Mouse (Mus musculus) MEL (cell line): ENCODE results near the gene Fars2. TPM values are rescaled to one million over a fixed set of nuclear protein-coding genes. Genes with fewer than 3 reads are reported as not detected.

Source experiments
- DNase-seq: peaks from one replicate; pipeline ENCODE4 v3.0.0; 2011; ENCODE audit warnings: low read depth, low spot score
- H3K27ac ChIP-seq: 2 replicates; pipeline ENCODE4 v1.5.1; 2012; ENCODE audit warnings: low read depth, mild to moderate bottlenecking, control low read depth, low read length, moderate library complexity; ENCODE audit not compliant: control insufficient read depth
- H3K27me3 ChIP-seq, 2 experiments: fragments of 150-350 bp in 1 of 2; sonication (generic) in 1 of 2; 2 replicates each; pipeline ENCODE4 v1.6.1; 2012; ENCODE audit warnings: low read length in 2 of 2, mild to moderate bottlenecking in 2 of 2, improper control_type of control experiment in 1 of 2, moderate library complexity in 1 of 2; ENCODE audit not compliant: insufficient read depth in 2 of 2, control insufficient read depth in 1 of 2
- H3K36me3 ChIP-seq, 2 experiments: 2 replicates each; pipeline ENCODE4 v1.6.1; 2012 to 2014; ENCODE audit warnings: low read length in 2 of 2, improper control_type of control experiment in 1 of 2, inconsistent platforms in 1 of 2, mild to moderate bottlenecking in 1 of 2; ENCODE audit not compliant: insufficient read depth in 2 of 2, control insufficient read depth in 1 of 2
- H3K4me1 ChIP-seq, 2 experiments: fragments of 150-350 bp in 1 of 2; sonication (generic) in 1 of 2; 2 replicates each; pipeline ENCODE4 v1.6.1; 2012; ENCODE audit warnings: low read length in 2 of 2, improper control_type of control experiment in 1 of 2, mild to moderate bottlenecking in 1 of 2; ENCODE audit not compliant: insufficient read depth in 2 of 2, control insufficient read depth in 1 of 2
- H3K4me3 ChIP-seq, 2 experiments: fragments of 150-350 bp in 1 of 2; sonication (generic) in 1 of 2; 2 replicates each; pipeline ENCODE4 v1.5.1; 2012; ENCODE audit warnings: low read depth in 2 of 2, low read length in 2 of 2, mild to moderate bottlenecking in 2 of 2, moderate library complexity in 2 of 2, control low read depth in 1 of 2, improper control_type of control experiment in 1 of 2; ENCODE audit not compliant: control insufficient read depth in 1 of 2, insufficient read depth in 1 of 2
- H3K79me2 ChIP-seq: 2 replicates; pipeline ENCODE4 v1.6.1; 2012; ENCODE audit warnings: mild to moderate bottlenecking, low read length, moderate library complexity; ENCODE audit not compliant: control insufficient read depth, poor library complexity, insufficient read depth
- H3K9ac ChIP-seq: 2 replicates; pipeline ENCODE4 v1.6.1; 2012; ENCODE audit warnings: low read depth, mild to moderate bottlenecking, control low read depth, low read length, moderate library complexity; ENCODE audit not compliant: control insufficient read depth, poor library complexity, severe bottlenecking
- H3K9me3 ChIP-seq: fragments of 150-350 bp; sonication (generic); replicated peaks from 2 replicates; pipeline ENCODE4 v1.6.1; 2012; ENCODE audit warnings: mild to moderate bottlenecking, low read length, improper control_type of control experiment, moderate library complexity; ENCODE audit not compliant: insufficient read depth
- BHLHE40 ChIP-seq: IDR thresholded peaks from 2 replicates; pipeline ENCODE4 v1.6.1; 2012; ENCODE audit warnings: low read depth, mild to moderate bottlenecking, inconsistent platforms, low read length, improper control_type of control experiment, borderline replicate concordance
- CHD2 ChIP-seq: IDR thresholded peaks from 2 replicates; pipeline ENCODE4 v1.6.1; 2011; ENCODE audit warnings: low read length, improper control_type of control experiment
- CTCF ChIP-seq, 3 experiments: IDR thresholded peaks in 2 of 3; conservative IDR thresholded peaks in 1 of 3; 2 replicates each; pipeline ENCODE4 v1.5.1; 2011 to 2012; ENCODE audit warnings: low read length in 3 of 3, low read depth in 2 of 3, mild to moderate bottlenecking in 2 of 3, improper control_type of control experiment in 1 of 3, inconsistent platforms in 1 of 3, mixed read lengths in 1 of 3, moderate library complexity in 1 of 3; ENCODE audit not compliant: control insufficient read depth in 1 of 3, insufficient read depth in 1 of 3, poor library complexity in 1 of 3, severe bottlenecking in 1 of 3
- ELF1 ChIP-seq: IDR thresholded peaks from 2 replicates; pipeline ENCODE4 v1.6.1; 2014; ENCODE audit warnings: low read depth, mild to moderate bottlenecking, inconsistent platforms, low read length, improper control_type of control experiment, moderate library complexity
- ETS1 ChIP-seq: IDR thresholded peaks from 2 replicates; pipeline ENCODE4 v1.6.1; 2012; ENCODE audit warnings: low read depth, mild to moderate bottlenecking, inconsistent platforms, low read length, improper control_type of control experiment, moderate library complexity
- GABPA ChIP-seq: IDR thresholded peaks from 2 replicates; pipeline ENCODE4 v1.6.1; 2012; ENCODE audit warnings: low read depth, mild to moderate bottlenecking, inconsistent platforms, low read length, improper control_type of control experiment, moderate library complexity
- GATA1 ChIP-seq: IDR thresholded peaks from 2 replicates; pipeline ENCODE4 v1.6.1; 2011; ENCODE audit warnings: low read depth, low read length, improper control_type of control experiment
- JUND ChIP-seq: IDR thresholded peaks from 2 replicates; pipeline ENCODE4 v1.6.1; 2011; ENCODE audit warnings: low read depth, mild to moderate bottlenecking, improper control_type of control experiment, low read length
- MAX ChIP-seq: IDR thresholded peaks from 2 replicates; pipeline ENCODE4 v1.6.1; 2011; ENCODE audit warnings: low read length, improper control_type of control experiment
- MAZ ChIP-seq: IDR thresholded peaks from 2 replicates; pipeline ENCODE4 v1.6.1; 2012; ENCODE audit warnings: low read depth, mild to moderate bottlenecking, inconsistent platforms, low read length, improper control_type of control experiment
- MXI1 ChIP-seq: IDR thresholded peaks from 2 replicates; pipeline ENCODE4 v1.6.1; 2011; ENCODE audit warnings: mild to moderate bottlenecking, low read depth, low read length, improper control_type of control experiment
- NELFE ChIP-seq: IDR thresholded peaks from 2 replicates; pipeline ENCODE4 v1.6.1; 2011; ENCODE audit warnings: low read depth, low read length, improper control_type of control experiment
- NRF1 ChIP-seq: IDR thresholded peaks from 2 replicates; pipeline ENCODE4 v1.6.1; 2014; ENCODE audit warnings: low read depth, mild to moderate bottlenecking, inconsistent platforms, low read length, improper control_type of control experiment, moderate library complexity; ENCODE audit not compliant: poor library complexity, insufficient read depth, severe bottlenecking
- POLR2AphosphoS2 ChIP-seq: IDR thresholded peaks from 2 replicates; pipeline ENCODE4 v1.6.1; 2011; ENCODE audit warnings: low read length, improper control_type of control experiment
- RAD21 ChIP-seq: IDR thresholded peaks from 2 replicates; pipeline ENCODE4 v1.6.1; 2011; ENCODE audit warnings: mild to moderate bottlenecking, low read depth, low read length, improper control_type of control experiment
- SMC3 ChIP-seq: IDR thresholded peaks from 2 replicates; pipeline ENCODE4 v1.6.1; 2011; ENCODE audit warnings: low read depth, low read length, improper control_type of control experiment
- TBP ChIP-seq: IDR thresholded peaks from 2 replicates; pipeline ENCODE4 v1.8.0; 2011; ENCODE audit warnings: low read depth, low read length, improper control_type of control experiment
- TCF12 ChIP-seq: IDR thresholded peaks from 2 replicates; pipeline ENCODE4 v1.6.1; 2014; ENCODE audit warnings: low read depth, mild to moderate bottlenecking, inconsistent platforms, low read length, improper control_type of control experiment, moderate library complexity
- USF2 ChIP-seq, 2 experiments: IDR thresholded peaks; 2 replicates each; pipeline ENCODE4 v1.6.1; 2011 to 2012; ENCODE audit warnings: improper control_type of control experiment in 2 of 2, low read length in 2 of 2, borderline replicate concordance in 1 of 2, inconsistent platforms in 1 of 2, low read depth in 1 of 2, mild to moderate bottlenecking in 1 of 2; ENCODE audit not compliant: insufficient read depth in 1 of 2
- ZC3H11A ChIP-seq: IDR thresholded peaks from 2 replicates; pipeline ENCODE4 v1.6.1; 2012; ENCODE audit warnings: low read depth, mild to moderate bottlenecking, inconsistent platforms, low read length, improper control_type of control experiment
- ZMIZ1 ChIP-seq: IDR thresholded peaks from 2 replicates; pipeline ENCODE4 v1.6.1; 2012; ENCODE audit warnings: low read depth, mild to moderate bottlenecking, inconsistent platforms, low read length, improper control_type of control experiment, moderate library complexity
- polyA plus RNA-seq, 2 experiments: library from polyadenylated mRNA; stranded (reverse) in 1 of 2; unstranded in 1 of 2; fragments of >175 nt in 1 of 2; fragments of >200 nt in 1 of 2; gene quantifications; 2 replicates each; pipeline versions ENCODE4 v1.2.1 to v1.2.4; 2012; ENCODE audit warnings: low replicate concordance in 2 of 2, low read depth in 1 of 2; ENCODE audit not compliant: insufficient read length in 2 of 2, insufficient read depth in 1 of 2, missing spikeins in 1 of 2
- total RNA-seq: library from RNA; depleted of rRNA; stranded (reverse); fragments of 300-350 nt; gene quantifications from 2 replicates; pipeline ENCODE4 v1.2.3, GENCODE M21; 2012

Gene Fars2
- total and polyA plus RNA-seq, 3 experiments, result 32.6 to 39.2 TPM; not detected in 1

DNA sequence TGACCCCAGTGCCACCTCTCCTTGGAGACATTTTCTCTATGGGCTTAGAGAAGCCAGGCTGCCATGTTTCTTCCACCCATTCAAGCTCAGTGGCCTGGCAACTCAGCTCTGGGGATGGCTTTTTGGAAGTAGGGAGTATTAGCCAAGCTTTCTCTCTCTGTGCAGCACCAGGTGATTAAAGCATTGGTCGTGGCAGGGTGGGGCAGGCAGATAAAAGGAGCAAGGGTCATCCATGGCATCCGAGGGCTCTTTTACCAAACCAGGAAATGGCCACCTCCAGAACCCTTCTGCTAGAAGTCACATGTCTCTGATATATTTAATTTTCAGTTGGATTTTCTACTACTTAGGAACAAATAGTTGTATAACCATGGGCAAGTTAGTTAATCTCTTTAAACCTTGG lies 212.7 kb downstream of the Fars2 start:
- DNase-seq, result no peak
- Histone ChIP-seq H3K36me3 (peaks cover 0 to 10% of the 10 kb centered on the region in 2 experiments; a peak in 2 of 4 replicates), H3K4me3 (no peak overlapping the region), H3K4me1 (peaks cover 5 to 9% of the 10 kb centered on the region in 2 experiments; a peak in 2 of 4 replicates), H3K27me3 (no peaks in the 10 kb centered on the region), H3K79me2 (no peaks in the 10 kb centered on the region), H3K9me3 (no peaks in the 10 kb centered on the region), H3K9ac (no peak overlapping the region), H3K27ac (no peak overlapping the region)
- TF ChIP-seq MXI1 (no peak), MAZ (no peak), NRF1 (no peak), JUND (no peak), NELFE (no peak), SMC3 (no peak), GATA1 (no peak), ETS1 (no peak)

DNA sequence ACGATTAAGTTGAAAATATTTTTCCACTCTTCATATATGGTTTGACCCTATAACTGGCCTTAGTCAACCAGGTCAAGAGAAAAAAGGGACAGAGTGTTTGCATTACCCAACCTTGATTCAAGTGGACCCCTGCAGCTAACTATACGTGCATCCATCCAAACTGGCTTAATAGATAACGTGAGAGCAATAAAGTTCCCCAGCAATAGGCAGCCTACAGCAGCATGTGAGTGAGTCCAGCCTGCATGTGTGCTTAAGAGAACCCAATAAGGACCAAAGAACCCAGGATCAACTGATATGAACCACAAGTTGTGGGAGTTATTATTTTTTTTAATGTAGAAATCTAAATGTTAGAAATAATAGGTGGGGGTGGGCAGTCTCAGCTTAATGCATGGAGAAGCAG lies 213.3 kb downstream of the Fars2 start:
- Histone ChIP-seq H3K4me3 (no peak overlapping the region), H3K4me1 (peaks cover 0 to 8% of the 10 kb centered on the region in 2 experiments; a peak in 2 of 4 replicates), H3K79me2 (no peaks in the 10 kb centered on the region), H3K36me3 (peaks cover 0 to 6% of the 10 kb centered on the region in 2 experiments; a peak in 2 of 4 replicates), H3K9ac (no peak overlapping the region), H3K27ac (no peak overlapping the region), H3K9me3 (no peaks in the 10 kb centered on the region), H3K27me3 (no peaks in the 10 kb centered on the region)
- no peak for TF ChIP-seq TCF12
- TF ChIP-seq CHD2, result no peak
- no peak for TF ChIP-seq CTCF (IDR thresholded peaks at IDR 0.05 in 2 of 3, conservative IDR thresholded peaks at IDR 0.05 in 1 of 3; ENCODE audit: control insufficient read depth in 1 of 3, insufficient read depth in 1 of 3, low read depth in 2 of 3, low read length in 3 of 3, poor library complexity in 1 of 3, severe bottlenecking in 1 of 3)
- no peak for TF ChIP-seq ZMIZ1
- no peak for TF ChIP-seq USF2 (IDR thresholded peaks at IDR 0.05; ENCODE audit: borderline replicate concordance in 1 of 2, insufficient read depth in 1 of 2, low read depth in 1 of 2, low read length in 2 of 2)
- no peak for TF ChIP-seq BHLHE40
- no peak for TF ChIP-seq NRF1
- no peak for TF ChIP-seq POLR2AphosphoS2
- TF ChIP-seq ELF1, result no peak
- no peak for TF ChIP-seq ZC3H11A
- no peak for TF ChIP-seq TBP
- TF ChIP-seq GATA1, result no peak
- no peak for TF ChIP-seq SMC3
- no peak for TF ChIP-seq MAX
- TF ChIP-seq MAZ, result no peak
- TF ChIP-seq RAD21, result no peak
- TF ChIP-seq GABPA, result no peak
- no peak for DNase-seq
